Mouse (Mus musculus) midbrain, postnatal 0 days (tissue): ENCODE data around the gene Tecta. TPM values are rescaled to one million over a fixed set of nuclear protein-coding genes. Genes with fewer than 3 reads are reported as not detected.

ENCODE experiments used
- ATAC-seq: fragments of 200-750 bp; cut with Nextera tagmentation; 2 replicates; pipeline ENCODE4 v1.8.0; 2017; ENCODE audit warnings: moderate number of reproducible peaks, mild to moderate bottlenecking, moderate TSS enrichment, moderate library complexity; ENCODE audit not compliant: low FRiP score
- DNase-seq: peaks from one replicate; pipeline ENCODE4 v3.0.0-alpha.2; 2015; ENCODE audit warnings: low spot score
- H3K27ac ChIP-seq: fragments of 300-500 bp; sonication (generic); 2 replicates; pipeline ENCODE4 v1.5.1; 2014; ENCODE audit warnings: low read depth, mild to moderate bottlenecking, low read length, mixed read lengths
- H3K27me3 ChIP-seq: fragments of 300-500 bp; sonication (generic); 2 replicates; pipeline ENCODE4 v1.6.1; 2014; ENCODE audit warnings: low read length, control low read depth, mixed read lengths; ENCODE audit not compliant: insufficient read depth
- H3K36me3 ChIP-seq: fragments of 300-500 bp; sonication (generic); 2 replicates; pipeline ENCODE4 v1.6.1; 2014; ENCODE audit warnings: low read length, control low read depth, mixed read lengths; ENCODE audit not compliant: insufficient read depth
- H3K4me1 ChIP-seq: fragments of 300-500 bp; sonication (generic); 2 replicates; pipeline ENCODE4 v1.6.1; 2014; ENCODE audit warnings: mild to moderate bottlenecking, control low read depth, antibody characterized with exemption, low read length, mixed read lengths; ENCODE audit not compliant: insufficient read depth
- H3K4me2 ChIP-seq: fragments of 300-500 bp; sonication (generic); 2 replicates; pipeline ENCODE4 v1.6.1; 2014; ENCODE audit warnings: low read depth, mild to moderate bottlenecking, low read length, mixed read lengths; ENCODE audit not compliant: poor library complexity, severe bottlenecking
- H3K4me3 ChIP-seq: fragments of 300-500 bp; sonication (generic); 2 replicates; pipeline ENCODE4 v1.5.1; 2014; ENCODE audit warnings: low read depth, mild to moderate bottlenecking, low read length, moderate library complexity
- H3K9ac ChIP-seq: fragments of 300-500 bp; sonication (generic); replicated peaks from 2 replicates; pipeline ENCODE4 v1.6.1; 2014; ENCODE audit warnings: mild to moderate bottlenecking, low read length, moderate library complexity, mixed read lengths; ENCODE audit not compliant: poor library complexity, severe bottlenecking
- H3K9me3 ChIP-seq: fragments of 300-500 bp; sonication (generic); 2 replicates; pipeline ENCODE4 v1.6.1; 2016; ENCODE audit warnings: low read length, control low read depth
- CTCF ChIP-seq: IDR thresholded peaks from 2 replicates; pipeline ENCODE4 v1.5.1; 2016; ENCODE audit warnings: antibody characterized with exemption, mild to moderate bottlenecking
- WGBS: fragments of 180-500 bp; shearing (Covaris S2); extraction: QIAGEN DNeasy Blood & Tissue Kit; methylation state at CpG from one replicate; pipeline ENCODE4 v1.1.7; 2014; 5-methylcytosine and 5-hydroxymethylcytosine counted together
- polyA plus RNA-seq: library from polyadenylated mRNA; unstranded; fragments of >200 nt; fragmentation: Nextera tagmentation; extraction: Ambion mirVana; gene quantifications from 2 replicates; pipeline ENCODE4 v1.2.1, GENCODE M21; 2015
- total RNA-seq: library from RNA; depleted of rRNA; stranded (reverse); fragments of >200 nt; gene quantifications from 2 replicates; pipeline ENCODE4 v1.2.3, GENCODE M21; 2014

The Tecta gene
- total and polyA plus RNA-seq, 2 experiments from 2014 or later: 0.33 to 0.84 TPM

DNA sequence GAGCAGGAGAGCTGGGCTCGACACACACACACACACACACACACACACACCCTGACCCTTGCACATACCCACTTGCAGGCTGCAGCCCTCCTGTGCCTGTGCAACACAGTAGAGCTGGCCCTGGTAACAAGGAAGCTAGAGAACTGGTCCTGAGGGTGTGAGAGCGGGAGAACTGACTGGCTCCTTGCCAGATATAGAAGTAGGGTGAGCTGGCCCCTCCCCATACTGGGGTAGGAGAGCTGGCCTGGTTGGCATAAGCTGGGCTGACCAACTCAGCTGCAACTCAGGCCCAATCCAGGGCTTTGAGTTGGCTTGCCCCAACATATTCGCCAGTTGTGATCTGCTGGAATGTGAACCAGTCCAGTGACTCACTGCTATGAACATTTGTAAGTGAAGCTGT, 83.9 kb downstream of the Tecta start:
- DNase-seq: no peak
- no peak for ATAC-seq
- H3K4me3 ChIP-seq: no peak overlapping the region
- H3K9me3 ChIP-seq: no peaks in the 10 kb centered on the region
- no peak overlapping the region for H3K4me2 ChIP-seq
- no peak for TF ChIP-seq CTCF
- H3K4me1 ChIP-seq: no peaks in the 10 kb centered on the region
- 81% methylated on average over 3 of the region's 3 CpGs for WGBS
- no peak overlapping the region for H3K27ac ChIP-seq
- no peak overlapping the region for H3K9ac ChIP-seq
- H3K27me3 ChIP-seq: no peaks in the 10 kb centered on the region
- H3K36me3 ChIP-seq: no peaks in the 10 kb centered on the region

DNA sequence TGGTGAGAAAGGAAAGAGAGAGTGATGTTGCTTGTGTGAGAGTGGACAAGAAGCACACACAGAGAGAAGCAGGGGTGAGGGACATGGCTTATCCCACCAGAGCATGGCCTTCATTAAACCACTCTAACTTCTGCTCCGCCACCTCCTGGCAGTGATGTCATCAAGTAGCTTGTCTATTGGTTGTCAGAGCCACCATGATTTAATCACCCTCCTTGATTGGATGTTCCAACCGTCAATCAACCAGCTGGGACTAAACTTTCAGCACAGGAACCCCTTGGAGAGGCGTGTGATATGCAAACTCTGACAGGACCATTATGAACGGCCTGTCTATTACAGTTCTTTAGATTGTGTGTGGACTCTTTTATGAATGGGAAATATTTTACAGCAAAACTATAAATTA, 84.8 kb downstream of the Tecta start:
- ATAC-seq (no peak), DNase-seq (peak; percentile 37)
- no peaks in the 10 kb centered on the region for H3K4me1 ChIP-seq
- no peaks in the 10 kb centered on the region for H3K27me3 ChIP-seq
- H3K9ac ChIP-seq: no peak overlapping the region
- no peaks in the 10 kb centered on the region for H3K36me3 ChIP-seq
- H3K4me3 ChIP-seq: no peak overlapping the region
- no peak overlapping the region for H3K27ac ChIP-seq
- no peak overlapping the region for H3K4me2 ChIP-seq
- WGBS: 63% methylated on average over 4 of the region's 4 CpGs
- H3K9me3 ChIP-seq: no peaks in the 10 kb centered on the region
- TF ChIP-seq CTCF: no peak

DNA sequence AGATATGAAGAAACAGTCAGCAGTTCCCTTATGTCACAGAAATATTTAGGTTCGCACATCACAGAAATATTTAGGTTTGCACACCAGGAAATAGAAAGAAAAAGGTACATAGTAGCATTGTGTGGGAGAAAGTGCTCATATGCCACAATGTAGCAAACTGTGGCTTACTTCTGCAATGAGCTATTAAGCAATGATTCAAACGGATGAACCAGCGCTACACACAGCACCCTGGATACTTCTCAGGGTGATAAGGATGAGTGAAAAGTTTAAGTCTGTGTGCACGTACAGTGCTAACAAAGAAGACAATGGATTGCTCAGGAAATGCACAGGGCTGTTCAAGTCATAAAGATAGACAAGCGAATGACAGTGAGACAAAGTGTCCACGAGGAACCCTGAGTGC, 85.3 kb downstream of the Tecta start:
- no peaks in the 10 kb centered on the region for H3K27me3 ChIP-seq
- 88% methylated on average over 6 of the region's 6 CpGs for WGBS
- H3K4me3 ChIP-seq: no peak overlapping the region
- no peak for ATAC-seq
- H3K4me1 ChIP-seq: no peaks in the 10 kb centered on the region
- no peak for TF ChIP-seq CTCF
- DNase-seq: no peak
- H3K36me3 ChIP-seq: no peaks in the 10 kb centered on the region
- H3K27ac ChIP-seq: no peak overlapping the region
- H3K9ac ChIP-seq: no peak overlapping the region
- no peak overlapping the region for H3K4me2 ChIP-seq
- no peaks in the 10 kb centered on the region for H3K9me3 ChIP-seq

DNA sequence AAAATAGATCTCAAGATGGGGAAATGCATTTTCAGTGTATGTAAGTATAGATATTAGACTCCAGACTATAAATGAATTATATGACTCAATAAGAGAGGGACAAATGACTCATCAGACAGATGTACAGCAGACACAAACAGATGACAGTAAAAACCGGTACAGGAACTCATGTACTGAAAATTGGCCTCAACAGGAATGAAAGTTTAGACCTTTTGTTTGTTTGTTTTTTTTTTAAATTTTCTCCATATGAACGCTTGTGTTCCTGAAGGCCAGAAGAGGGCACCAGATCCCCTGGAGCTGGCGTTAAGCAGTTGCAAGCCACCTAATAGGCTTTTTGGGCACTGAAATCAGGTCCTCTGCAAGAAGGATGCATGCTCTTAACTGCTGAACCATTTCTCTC, 85.9 kb downstream of the Tecta start:
- H3K4me1 ChIP-seq: no peaks in the 10 kb centered on the region
- peak; percentile 83 for TF ChIP-seq CTCF
- H3K27ac ChIP-seq: no peak overlapping the region
- H3K9me3 ChIP-seq: no peaks in the 10 kb centered on the region
- H3K27me3 ChIP-seq: no peaks in the 10 kb centered on the region
- 15% methylated on average over 3 of the region's 3 CpGs for WGBS
- no peak overlapping the region for H3K4me3 ChIP-seq
- DNase-seq (peak; percentile 67), ATAC-seq (no peak)
- no peak overlapping the region for H3K4me2 ChIP-seq
- H3K9ac ChIP-seq: no peak overlapping the region
- H3K36me3 ChIP-seq: no peaks in the 10 kb centered on the region

DNA sequence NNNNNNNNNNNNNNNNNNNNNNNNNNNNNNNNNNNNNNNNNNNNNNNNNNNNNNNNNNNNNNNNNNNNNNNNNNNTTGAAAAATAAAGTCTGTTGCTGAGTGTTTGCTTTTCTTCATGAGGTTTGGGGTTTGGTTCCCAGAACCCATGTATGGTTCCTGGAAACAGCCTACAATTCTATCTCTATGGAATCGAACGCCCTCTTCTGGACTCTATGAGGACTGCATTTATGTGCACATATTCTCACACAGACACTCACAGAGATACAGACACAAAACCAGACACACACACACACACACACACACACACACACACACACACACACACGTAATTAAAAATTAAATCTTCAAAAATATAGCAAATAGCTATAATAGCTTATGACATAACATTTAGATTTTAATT, 88.4 kb downstream of the Tecta start:
- H3K9ac ChIP-seq: no peak overlapping the region
- DNase-seq: no peak
- H3K9me3 ChIP-seq: no peaks in the 10 kb centered on the region
- 91% methylated on average over 3 of the region's 3 CpGs for WGBS
- H3K4me1 ChIP-seq: no peaks in the 10 kb centered on the region
- no peak for TF ChIP-seq CTCF
- ATAC-seq: no peak
- H3K27ac ChIP-seq: no peak overlapping the region
- no peak overlapping the region for H3K4me3 ChIP-seq
- H3K4me2 ChIP-seq: no peak overlapping the region
- no peaks in the 10 kb centered on the region for H3K27me3 ChIP-seq
- H3K36me3 ChIP-seq: no peaks in the 10 kb centered on the region

DNA sequence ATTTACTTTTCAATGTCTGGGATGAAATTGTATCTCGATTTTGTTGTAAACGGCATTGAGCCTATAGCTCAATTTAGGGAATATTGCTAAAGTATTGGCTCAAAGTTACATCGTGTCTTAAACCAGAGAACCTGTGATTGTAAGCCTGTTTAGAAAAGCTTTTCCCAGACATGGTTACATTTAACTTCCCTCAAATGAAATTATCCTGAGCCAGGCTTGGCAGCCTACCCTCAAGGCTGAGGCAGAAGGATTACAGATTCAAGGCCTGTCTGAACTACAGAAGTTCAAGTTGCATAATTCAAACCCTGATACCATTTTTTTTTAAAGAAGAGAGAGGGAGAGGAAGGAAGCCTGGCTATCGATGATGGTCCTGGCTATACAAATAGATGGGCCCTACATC, 95.8 kb downstream of the Tecta start:
- no peaks in the 10 kb centered on the region for H3K27me3 ChIP-seq
- H3K9me3 ChIP-seq: no peaks in the 10 kb centered on the region
- WGBS: 83% methylated on average over 4 of the region's 4 CpGs
- DNase-seq (no peak), ATAC-seq (no peak)
- H3K4me2 ChIP-seq: no peak overlapping the region
- H3K4me1 ChIP-seq: no peaks in the 10 kb centered on the region
- H3K36me3 ChIP-seq: no peaks in the 10 kb centered on the region
- H3K27ac ChIP-seq: no peak overlapping the region
- TF ChIP-seq CTCF: no peak
- H3K9ac ChIP-seq: no peak overlapping the region
- no peak overlapping the region for H3K4me3 ChIP-seq
